Mouse (Mus musculus): ENCODE results near the gene Faah.

- TF ChIP-seq BHLHE40 (IDR thresholded peaks at IDR 0.05; ENCODE audit: low read depth, low read length) = no peak
- TF ChIP-seq EP300 (IDR thresholded peaks at IDR 0.05; ENCODE audit: low read length) = no peak
- TF ChIP-seq NRF1 (IDR thresholded peaks at IDR 0.05; ENCODE audit: low read depth, low read length) = no peak
- no peak for TF ChIP-seq CHD2 (IDR thresholded peaks at IDR 0.05; ENCODE audit: low read length)
- TF ChIP-seq CTCF (conservative IDR thresholded peaks at IDR 0.05 in 1 of 2, IDR thresholded peaks at IDR 0.05 in 1 of 2; ENCODE audit: low read depth in 2 of 2, low read length in 2 of 2) = no peak
- no peak for TF ChIP-seq MXI1 (IDR thresholded peaks at IDR 0.05; ENCODE audit: low read depth, low read length)
- TF ChIP-seq POLR2A (IDR thresholded peaks at IDR 0.05; ENCODE audit: low read depth, low read length) = no peak
- TF ChIP-seq JUN (IDR thresholded peaks at IDR 0.05; ENCODE audit: insufficient read depth, low read depth, low read length) = no peak
- no peak for TF ChIP-seq NELFE (IDR thresholded peaks at IDR 0.05; ENCODE audit: low read depth, low read length)
These were observed 38.8 kb downstream of the Faah start for GRCm38 (mm10) chr4:115978911-115979310.
